Mouse (Mus musculus) c-Kit-positive CD71-positive TER-119-positive erythroid progenitor cells, embryonic 14.5 days (primary cell): ENCODE results near the gene Cast.

ENCODE experiments used
- DNase-seq: peaks from one replicate; pipeline ENCODE4 v3.0.0-alpha.2; 2013; ENCODE audit warnings: low spot score

The Cast gene

DNA sequence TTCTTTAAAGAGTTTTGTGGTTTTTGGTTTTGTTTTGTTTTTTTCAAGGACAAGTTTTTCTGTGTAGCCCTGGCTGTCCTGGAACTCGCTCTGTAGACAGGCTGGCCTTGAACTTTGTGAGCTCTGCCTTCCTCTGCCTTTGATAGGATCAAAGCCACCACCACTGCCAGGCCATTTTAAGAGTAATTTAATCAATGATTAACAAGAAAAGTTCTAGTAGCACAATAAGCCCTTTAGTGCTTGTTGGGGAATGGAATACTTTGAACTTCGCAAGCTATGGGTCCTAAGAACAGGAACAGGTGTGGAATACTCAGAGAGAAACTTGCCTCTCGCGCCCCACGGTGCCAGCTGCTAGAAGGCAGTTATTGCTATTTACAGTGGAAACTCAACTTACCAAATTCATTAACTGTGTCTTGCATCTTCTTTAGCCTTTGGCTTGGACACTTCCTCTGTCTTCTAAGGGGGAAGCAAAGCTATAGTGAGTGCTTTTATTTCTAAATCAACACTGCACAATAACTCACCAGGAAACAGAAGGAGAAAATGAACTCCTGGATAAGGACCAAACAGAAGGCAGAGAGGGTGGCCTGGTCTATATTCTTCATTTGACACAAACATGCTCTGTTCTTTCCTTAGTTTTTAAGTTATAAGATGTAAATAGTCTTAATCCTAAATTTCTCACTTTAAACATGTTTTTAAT, 113.0 kb downstream of the Cast start:
- no peak for DNase-seq
